Mouse (Mus musculus): Measurements from ENCODE around the gene Lrrc32. TPM values are rescaled to one million over a fixed set of nuclear protein-coding genes. Genes with fewer than 3 reads are reported as not detected.

The Lrrc32 gene
- polyA plus RNA-seq, 1 experiment from 2014 or later, result 8.3 TPM

DNA sequence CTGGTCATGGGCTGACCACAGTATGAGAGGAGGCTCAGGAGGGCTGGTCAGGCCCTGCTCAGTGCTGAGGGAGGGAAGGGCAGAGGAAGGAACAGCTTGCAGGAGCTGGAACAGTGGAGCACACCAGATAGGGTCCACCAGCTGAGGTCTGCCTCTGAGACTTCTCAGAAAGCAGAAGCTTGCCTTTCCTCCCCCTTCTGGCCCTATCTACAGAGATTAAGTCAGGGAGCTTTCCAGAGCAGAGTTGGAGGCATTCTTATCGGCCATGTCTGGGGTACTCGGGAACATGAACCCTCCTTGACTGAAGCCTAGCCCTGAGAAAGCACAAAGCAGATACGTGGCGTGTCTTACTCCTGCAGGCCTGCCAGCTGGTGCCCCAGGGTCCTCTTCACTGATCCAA, 46.8 kb downstream of the Lrrc32 start:
- Histone ChIP-seq H3K36me3 (ENCODE audit: control insufficient read depth, insufficient read depth) (no peaks in the 10 kb centered on the region), H3K4me3 (ENCODE audit: low read length) (no peak overlapping the region), H3K27ac (ENCODE audit: low read length) (peak overlapping the region; percentile 19; the same call in 1 of the 2 replicates), H3K9me3 (replicated peaks; ENCODE audit: control insufficient read depth, low read length) (no peaks in the 10 kb centered on the region), H3K27me3 (ENCODE audit: control insufficient read depth, insufficient read depth, low read length) (no peaks in the 10 kb centered on the region), H3K4me2 (ENCODE audit: low read depth, low read length) (no peak overlapping the region), H3K4me1 (ENCODE audit: control insufficient read depth, insufficient read depth, low read length) (peaks cover 19% of the 10 kb centered on the region), H3K9ac (ENCODE audit: low read length) (no peak overlapping the region)
- 55% methylated on average over 4 of the region's 4 CpGs for WGBS
- peak; percentile 52; the same call in 1 of the 2 replicates for ATAC-seq (replicated peaks; ENCODE audit: extremely low read depth, insufficient read depth, low FRiP score)

DNA sequence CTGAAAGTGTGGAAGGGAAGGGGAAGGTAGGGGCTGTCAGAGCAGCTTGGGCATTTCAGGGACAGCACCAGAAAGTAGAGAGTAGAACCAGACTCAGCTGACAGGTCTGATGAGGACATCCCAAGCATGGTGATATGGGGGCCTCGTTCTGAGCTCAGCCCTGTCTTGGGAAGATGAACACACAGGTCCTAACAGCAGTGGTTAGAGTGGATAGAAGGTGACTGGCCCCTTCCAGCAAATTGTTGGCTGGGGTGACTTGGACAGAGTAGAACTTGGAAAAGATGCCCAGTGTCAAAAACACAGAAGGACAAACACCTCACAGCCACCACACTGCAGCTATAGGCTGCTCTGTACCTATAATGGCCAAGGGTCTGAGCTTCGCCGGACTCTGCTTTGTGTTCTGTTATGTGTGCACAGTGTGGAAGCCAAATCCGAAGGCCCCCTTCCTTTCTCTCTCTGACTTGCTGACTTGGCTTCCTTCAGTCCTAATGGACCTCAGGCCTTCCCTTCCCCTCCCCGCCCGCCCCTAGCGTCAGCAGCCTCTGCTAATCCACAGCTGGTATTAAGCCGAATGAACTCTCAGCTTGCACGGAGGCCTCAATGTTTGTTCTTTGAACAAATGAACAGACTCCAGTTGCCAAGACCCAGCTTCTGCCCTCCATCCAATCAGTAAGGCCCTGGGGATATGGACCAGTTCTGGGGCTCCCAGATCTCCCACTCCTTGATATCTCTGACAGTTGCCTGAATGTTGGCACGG, 48.3 kb downstream of the Lrrc32 start:
- no peak overlapping the region for H3K9ac ChIP-seq (ENCODE audit: low read length)
- no peaks in the 10 kb centered on the region for H3K27me3 ChIP-seq (ENCODE audit: control insufficient read depth, insufficient read depth, low read length)
- no peak for ATAC-seq (replicated peaks; ENCODE audit: extremely low read depth, insufficient read depth, low FRiP score)
- no peak overlapping the region for H3K4me3 ChIP-seq (ENCODE audit: low read length)
- peaks cover 19% of the 10 kb centered on the region for H3K4me1 ChIP-seq (ENCODE audit: control insufficient read depth, insufficient read depth, low read length)
- no peak overlapping the region for H3K4me2 ChIP-seq (ENCODE audit: low read depth, low read length)
- H3K27ac ChIP-seq (ENCODE audit: low read length), result peak overlapping the region; percentile 14
- no peaks in the 10 kb centered on the region for H3K9me3 ChIP-seq (replicated peaks; ENCODE audit: control insufficient read depth, low read length)
- H3K36me3 ChIP-seq (ENCODE audit: control insufficient read depth, insufficient read depth), result no peaks in the 10 kb centered on the region
- WGBS, result 50% methylated on average over 10 of the region's 10 CpGs

DNA sequence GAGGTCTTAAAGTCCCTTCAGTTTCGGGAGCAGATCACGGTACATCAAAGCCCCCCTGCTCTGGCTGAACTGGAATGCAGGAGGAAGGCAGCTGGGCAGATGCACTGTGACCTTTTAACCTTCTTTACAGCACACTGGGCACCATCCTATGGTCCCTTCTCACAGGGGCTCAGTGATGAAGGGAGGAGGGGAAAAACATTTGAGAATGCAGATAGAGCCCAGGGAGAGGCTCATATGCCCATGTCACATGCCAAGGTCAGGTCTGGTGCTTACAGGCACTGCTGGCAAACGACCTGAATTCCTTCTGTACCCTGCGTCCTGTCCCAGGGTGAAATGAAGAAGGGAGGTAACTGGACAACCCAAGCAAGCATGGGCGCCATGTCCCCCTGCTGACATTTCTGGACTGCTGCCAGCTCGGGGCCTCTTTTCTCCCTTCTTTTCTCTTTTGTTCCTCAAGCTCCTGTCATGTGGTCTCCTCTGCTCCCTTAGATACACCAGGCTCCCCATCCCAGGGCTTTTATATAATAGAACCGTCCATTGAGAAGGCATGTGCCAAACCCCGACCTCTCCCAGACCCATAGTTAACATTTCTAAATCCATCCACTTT, 49.0 kb downstream of the Lrrc32 start:
- ATAC-seq (replicated peaks; ENCODE audit: extremely low read depth, insufficient read depth, low FRiP score), result peak; percentile 38; the same call in 1 of the 2 replicates
- no peaks in the 10 kb centered on the region for H3K36me3 ChIP-seq (ENCODE audit: control insufficient read depth, insufficient read depth)
- peaks cover 19% of the 10 kb centered on the region for H3K4me1 ChIP-seq (ENCODE audit: control insufficient read depth, insufficient read depth, low read length)
- H3K9me3 ChIP-seq (replicated peaks; ENCODE audit: control insufficient read depth, low read length), result no peaks in the 10 kb centered on the region
- no peak overlapping the region for H3K9ac ChIP-seq (ENCODE audit: low read length)
- peak overlapping the region; percentile 3; the same call in 1 of the 2 replicates for H3K27ac ChIP-seq (ENCODE audit: low read length)
- H3K27me3 ChIP-seq (ENCODE audit: control insufficient read depth, insufficient read depth, low read length), result no peaks in the 10 kb centered on the region
- no peak overlapping the region for H3K4me3 ChIP-seq (ENCODE audit: low read length)
- 40% methylated on average over 8 of the region's 8 CpGs for WGBS
- no peak overlapping the region for H3K4me2 ChIP-seq (ENCODE audit: low read depth, low read length)

DNA sequence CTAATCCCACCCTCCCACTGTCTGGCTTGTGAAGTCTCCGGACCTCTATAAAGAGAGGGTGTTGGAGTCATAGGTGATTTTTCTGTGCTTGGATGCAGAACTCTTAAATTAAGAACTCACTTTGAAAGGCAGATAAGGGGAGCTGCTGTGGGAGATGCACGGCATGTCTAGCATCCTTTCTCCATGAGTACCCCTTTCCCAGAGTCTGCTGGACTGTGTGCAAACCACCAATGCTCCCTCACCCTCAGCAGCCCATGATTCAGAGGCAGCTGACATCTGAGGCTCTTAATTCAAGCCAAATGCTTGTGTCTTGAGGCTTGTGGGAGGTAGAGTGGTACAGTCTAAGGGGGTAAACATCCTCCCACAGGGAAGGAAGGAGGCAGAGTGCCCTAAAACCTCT, 51.8 kb downstream of the Lrrc32 start:
- WGBS, result 63% methylated on average over 2 of the region's 2 CpGs
- H3K27me3 ChIP-seq (ENCODE audit: control insufficient read depth, insufficient read depth, low read length), result no peaks in the 10 kb centered on the region
- H3K4me2 ChIP-seq (ENCODE audit: low read depth, low read length), result no peak overlapping the region
- no peak overlapping the region for H3K9ac ChIP-seq (ENCODE audit: low read length)
- H3K27ac ChIP-seq (ENCODE audit: low read length), result no peak overlapping the region
- ATAC-seq (replicated peaks; ENCODE audit: extremely low read depth, insufficient read depth, low FRiP score), result no peak
- H3K36me3 ChIP-seq (ENCODE audit: control insufficient read depth, insufficient read depth), result no peaks in the 10 kb centered on the region
- peaks cover 16% of the 10 kb centered on the region for H3K4me1 ChIP-seq (ENCODE audit: control insufficient read depth, insufficient read depth, low read length)
- no peak overlapping the region for H3K4me3 ChIP-seq (ENCODE audit: low read length)
- H3K9me3 ChIP-seq (replicated peaks; ENCODE audit: control insufficient read depth, low read length), result no peaks in the 10 kb centered on the region

DNA sequence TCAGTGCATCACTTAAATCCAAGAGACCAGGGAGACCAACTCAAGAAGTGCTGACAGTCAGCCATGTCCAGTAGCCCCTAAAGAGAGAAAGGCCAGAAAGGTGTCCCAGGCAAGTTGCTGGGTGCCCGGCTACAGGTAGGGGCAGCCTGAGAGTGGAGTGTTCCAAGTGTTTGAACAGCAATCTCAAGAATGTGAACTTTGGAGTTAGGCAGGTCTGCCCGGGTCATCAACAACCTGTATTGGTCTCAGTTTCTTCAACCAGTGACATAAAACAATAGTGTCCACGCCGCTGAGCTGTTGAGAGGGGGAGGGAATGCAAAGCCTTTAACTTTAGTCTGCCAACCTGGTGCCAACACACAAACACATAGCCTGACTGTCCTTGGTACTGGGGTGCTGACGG, 52.5 kb downstream of the Lrrc32 start:
- Histone ChIP-seq H3K9me3 (replicated peaks; ENCODE audit: control insufficient read depth, low read length) (no peaks in the 10 kb centered on the region), H3K27ac (ENCODE audit: low read length) (no peak overlapping the region), H3K4me2 (ENCODE audit: low read depth, low read length) (no peak overlapping the region), H3K4me1 (ENCODE audit: control insufficient read depth, insufficient read depth, low read length) (peaks cover 16% of the 10 kb centered on the region), H3K27me3 (ENCODE audit: control insufficient read depth, insufficient read depth, low read length) (no peaks in the 10 kb centered on the region), H3K36me3 (ENCODE audit: control insufficient read depth, insufficient read depth) (no peaks in the 10 kb centered on the region), H3K9ac (ENCODE audit: low read length) (no peak overlapping the region), H3K4me3 (ENCODE audit: low read length) (no peak overlapping the region)
- WGBS, result 83% methylated on average over 5 of the region's 5 CpGs
- no peak for ATAC-seq (replicated peaks; ENCODE audit: extremely low read depth, insufficient read depth, low FRiP score)

DNA sequence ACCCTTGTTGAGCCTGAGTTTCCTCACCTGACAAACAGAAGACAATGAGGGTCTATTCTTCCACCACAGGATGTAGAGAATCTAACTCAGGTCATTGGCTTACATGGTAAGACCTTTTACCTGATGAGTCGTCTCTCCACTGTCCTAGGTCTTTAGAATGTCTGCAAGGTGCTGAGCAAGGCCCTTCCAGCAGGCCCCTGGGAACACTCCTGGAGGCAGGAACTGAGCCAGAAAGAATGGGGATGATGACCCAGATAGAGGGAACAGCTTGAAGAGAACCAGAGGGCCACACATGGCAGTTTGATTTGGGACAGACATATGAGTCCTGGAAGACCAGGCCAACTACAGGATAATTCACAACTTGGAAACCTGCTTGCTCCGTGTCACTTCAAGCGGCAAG, 53.2 kb downstream of the Lrrc32 start:
- H3K36me3 ChIP-seq (ENCODE audit: control insufficient read depth, insufficient read depth), result no peaks in the 10 kb centered on the region
- H3K4me3 ChIP-seq (ENCODE audit: low read length), result no peak overlapping the region
- 83% methylated on average over 3 of the region's 3 CpGs for WGBS
- no peak overlapping the region for H3K9ac ChIP-seq (ENCODE audit: low read length)
- H3K9me3 ChIP-seq (replicated peaks; ENCODE audit: control insufficient read depth, low read length), result no peaks in the 10 kb centered on the region
- no peaks in the 10 kb centered on the region for H3K27me3 ChIP-seq (ENCODE audit: control insufficient read depth, insufficient read depth, low read length)
- no peak overlapping the region for H3K27ac ChIP-seq (ENCODE audit: low read length)
- ATAC-seq (replicated peaks; ENCODE audit: extremely low read depth, insufficient read depth, low FRiP score), result no peak
- peaks cover 14% of the 10 kb centered on the region for H3K4me1 ChIP-seq (ENCODE audit: control insufficient read depth, insufficient read depth, low read length)
- no peak overlapping the region for H3K4me2 ChIP-seq (ENCODE audit: low read depth, low read length)

DNA sequence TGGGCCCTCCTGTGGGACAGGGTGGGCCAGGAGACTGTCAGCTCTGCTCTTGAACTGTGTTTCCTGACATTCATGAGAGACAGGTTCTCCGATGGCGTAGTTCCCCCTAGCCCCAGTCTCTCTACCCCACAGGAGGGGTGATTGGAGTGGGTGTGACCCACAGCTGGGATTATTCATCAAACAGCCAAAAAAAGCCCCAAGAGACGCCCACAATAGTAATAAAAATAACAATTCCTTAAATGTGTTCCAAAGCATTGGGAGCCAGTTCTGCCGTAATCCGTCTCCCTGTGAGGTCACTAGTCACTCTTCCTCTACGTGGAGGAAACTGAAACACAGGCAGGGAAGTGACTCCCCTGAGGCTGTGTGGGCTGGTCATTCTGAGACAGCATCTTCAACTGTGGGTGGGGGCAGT, 53.7 kb downstream of the Lrrc32 start:
- Histone ChIP-seq H3K4me2 (ENCODE audit: low read depth, low read length) (no peak overlapping the region), H3K9ac (ENCODE audit: low read length) (no peak overlapping the region), H3K4me1 (ENCODE audit: control insufficient read depth, insufficient read depth, low read length) (peaks cover 9% of the 10 kb centered on the region), H3K36me3 (ENCODE audit: control insufficient read depth, insufficient read depth) (no peaks in the 10 kb centered on the region), H3K27me3 (ENCODE audit: control insufficient read depth, insufficient read depth, low read length) (no peaks in the 10 kb centered on the region), H3K9me3 (replicated peaks; ENCODE audit: control insufficient read depth, low read length) (no peaks in the 10 kb centered on the region), H3K27ac (ENCODE audit: low read length) (no peak overlapping the region), H3K4me3 (ENCODE audit: low read length) (no peak overlapping the region)
- no peak for ATAC-seq (replicated peaks; ENCODE audit: extremely low read depth, insufficient read depth, low FRiP score)
- 61% methylated on average over 6 of the region's 6 CpGs for WGBS

DNA sequence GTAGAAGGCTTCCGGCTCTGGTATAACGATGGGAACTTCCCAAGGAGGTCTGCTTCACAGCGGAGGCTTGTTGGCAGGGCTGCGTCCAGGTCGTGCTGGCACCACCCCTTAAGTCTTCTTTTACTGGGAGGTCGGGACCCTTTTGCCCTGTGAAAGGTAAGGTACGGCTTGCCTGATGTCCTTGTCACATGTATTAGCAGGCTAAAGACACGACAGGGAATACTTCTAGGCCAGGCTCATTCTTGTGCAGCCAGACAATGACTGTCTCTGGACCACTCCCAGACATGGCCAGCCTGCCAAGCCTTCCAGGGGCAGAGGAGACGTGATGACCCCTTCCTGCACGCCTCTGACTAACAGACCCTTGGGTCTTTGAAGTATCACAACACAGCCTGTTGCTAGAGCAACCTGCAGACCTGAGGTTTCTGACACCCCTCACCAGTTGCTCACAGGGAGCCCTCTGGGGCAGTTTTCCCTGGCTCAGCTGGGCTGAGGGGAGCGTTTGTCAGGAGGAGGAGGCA, 54.8 kb downstream of the Lrrc32 start:
- H3K27ac ChIP-seq (ENCODE audit: low read length), result no peak overlapping the region
- no peak overlapping the region for H3K4me2 ChIP-seq (ENCODE audit: low read depth, low read length)
- H3K9me3 ChIP-seq (replicated peaks; ENCODE audit: control insufficient read depth, low read length), result no peaks in the 10 kb centered on the region
- H3K27me3 ChIP-seq (ENCODE audit: control insufficient read depth, insufficient read depth, low read length), result no peaks in the 10 kb centered on the region
- H3K4me3 ChIP-seq (ENCODE audit: low read length), result no peak overlapping the region
- H3K36me3 ChIP-seq (ENCODE audit: control insufficient read depth, insufficient read depth), result no peaks in the 10 kb centered on the region
- peaks cover 9% of the 10 kb centered on the region for H3K4me1 ChIP-seq (ENCODE audit: control insufficient read depth, insufficient read depth, low read length)
- no peak overlapping the region for H3K9ac ChIP-seq (ENCODE audit: low read length)
- peak; percentile 34 for ATAC-seq (replicated peaks; ENCODE audit: extremely low read depth, insufficient read depth, low FRiP score)
- WGBS, result 62% methylated on average over 11 of the region's 11 CpGs

DNA sequence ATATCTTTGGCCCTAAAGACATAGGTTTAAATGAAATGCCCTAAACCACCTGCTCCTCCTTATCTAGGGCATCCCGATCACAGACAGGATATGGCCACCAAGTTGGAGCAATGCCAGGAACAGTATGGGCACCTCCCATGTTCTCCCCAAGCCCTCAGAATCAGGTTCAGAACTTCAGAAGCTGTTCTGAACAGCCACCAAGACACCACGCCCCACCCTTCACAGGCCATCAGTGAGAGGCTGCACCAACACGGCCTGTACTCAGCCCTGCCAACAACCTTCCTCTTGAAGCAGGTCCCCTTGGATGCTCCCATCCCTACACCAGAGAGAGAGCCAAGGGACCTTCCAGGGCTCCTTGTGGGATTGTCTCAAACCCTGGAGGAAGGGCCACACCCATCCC, 55.5 kb downstream of the Lrrc32 start:
- 48% methylated on average over 3 of the region's 3 CpGs for WGBS
- ATAC-seq (replicated peaks; ENCODE audit: extremely low read depth, insufficient read depth, low FRiP score), result no peak
- no peaks in the 10 kb centered on the region for H3K36me3 ChIP-seq (ENCODE audit: control insufficient read depth, insufficient read depth)

More for the DNA sequence above, 55.5 kb downstream of the Lrrc32 start:
- no peak overlapping the region for H3K4me3 ChIP-seq (ENCODE audit: low read length)
- H3K27me3 ChIP-seq (ENCODE audit: control insufficient read depth, insufficient read depth, low read length), result no peaks in the 10 kb centered on the region
- no peaks in the 10 kb centered on the region for H3K9me3 ChIP-seq (replicated peaks; ENCODE audit: control insufficient read depth, low read length)
- no peak overlapping the region for H3K9ac ChIP-seq (ENCODE audit: low read length)
- peaks cover 14% of the 10 kb centered on the region for H3K4me1 ChIP-seq (ENCODE audit: control insufficient read depth, insufficient read depth, low read length)
- H3K4me2 ChIP-seq (ENCODE audit: low read depth, low read length), result no peak overlapping the region
- H3K27ac ChIP-seq (ENCODE audit: low read length), result no peak overlapping the region

Data from heart, embryonic 16.5 days (tissue).